Mouse (Mus musculus) intestine, postnatal 0 days (tissue): ENCODE measurements around the gene Ralgps1. TPM values are rescaled to one million over a fixed set of nuclear protein-coding genes. Genes with fewer than 3 reads are reported as not detected.

Experiments
- ATAC-seq: fragments of 200-750 bp; cut with Nextera tagmentation; 2 replicates; pipeline ENCODE4 v1.8.0; 2017; ENCODE audit warnings: mild to moderate bottlenecking, moderate TSS enrichment, moderate library complexity
- H3K27ac ChIP-seq: fragments of 300-500 bp; sonication (generic); 2 replicates; pipeline ENCODE4 v1.5.1; 2014; ENCODE audit warnings: mild to moderate bottlenecking, low read depth, low read length, moderate library complexity
- H3K27me3 ChIP-seq: fragments of 300-500 bp; sonication (generic); replicated peaks from 2 replicates; pipeline ENCODE4 v1.6.1; 2014; ENCODE audit warnings: low read length, mixed read lengths; ENCODE audit not compliant: control insufficient read depth, insufficient read depth
- H3K36me3 ChIP-seq: fragments of 300-500 bp; sonication (generic); 2 replicates; pipeline ENCODE4 v1.6.1; 2014; ENCODE audit warnings: mild to moderate bottlenecking, moderate library complexity; ENCODE audit not compliant: control insufficient read depth, insufficient read depth
- H3K4me1 ChIP-seq: fragments of 300-500 bp; sonication (generic); replicated peaks from 2 replicates; pipeline ENCODE4 v1.6.1; 2014; ENCODE audit warnings: antibody characterized with exemption, low read length, mixed read lengths; ENCODE audit not compliant: control insufficient read depth, insufficient read depth
- H3K4me2 ChIP-seq: fragments of 300-500 bp; sonication (generic); replicated peaks from 2 replicates; pipeline ENCODE4 v1.6.1; 2014; ENCODE audit warnings: low read depth, mild to moderate bottlenecking, moderate library complexity
- H3K4me3 ChIP-seq: fragments of 300-500 bp; sonication (generic); 2 replicates; pipeline ENCODE4 v1.5.1; 2014; ENCODE audit warnings: low read depth, low read length
- H3K9ac ChIP-seq: fragments of 300-500 bp; sonication (generic); 2 replicates; pipeline ENCODE4 v1.6.1; 2014; ENCODE audit warnings: mild to moderate bottlenecking, low read depth, low read length
- H3K9me3 ChIP-seq: fragments of 300-500 bp; sonication (generic); 2 replicates; pipeline ENCODE4 v1.6.1; 2016; ENCODE audit warnings: mixed run types; ENCODE audit not compliant: control insufficient read depth
- CTCF ChIP-seq: sonication (generic); IDR thresholded peaks from 2 replicates; pipeline ENCODE4 v1.5.1; 2016; ENCODE audit warnings: low read depth, mild to moderate bottlenecking, control low read depth, antibody characterized with exemption, moderate library complexity
- WGBS: fragments of 180-500 bp; shearing (Covaris S2); extraction: QIAGEN DNeasy Blood & Tissue Kit; methylation state at CpG from one replicate; pipeline ENCODE4 v1.1.7; 2014; 5-methylcytosine and 5-hydroxymethylcytosine counted together
- polyA plus RNA-seq: library from polyadenylated mRNA; unstranded; fragments of >200 nt; fragmentation: Nextera tagmentation; extraction: Ambion mirVana; gene quantifications from 2 replicates; pipeline ENCODE4 v1.2.1, GENCODE M21; 2015

Ralgps1 gene
- polyA plus RNA-seq, 1 experiment from 2014 or later = 4.0 TPM

DNA sequence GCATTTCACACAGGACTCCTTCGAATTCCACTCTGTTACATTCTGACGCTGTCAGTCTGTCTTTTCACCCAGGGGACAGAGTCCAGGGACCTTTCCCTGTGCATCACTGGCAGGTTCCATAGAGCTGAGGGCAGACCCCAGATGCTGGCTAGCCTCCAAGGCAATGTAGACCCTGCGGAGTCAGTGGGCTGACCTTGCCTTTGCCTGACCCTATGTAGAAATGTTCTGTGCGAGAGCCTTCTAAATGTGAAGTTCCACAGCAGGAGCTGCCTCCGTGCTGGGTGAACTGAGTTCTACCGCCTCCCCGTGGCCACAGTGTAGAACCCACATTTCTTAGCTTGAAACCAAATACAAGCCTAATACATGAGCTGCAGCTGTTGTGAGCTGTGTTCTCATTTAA, 30.9 kb upstream of the Ralgps1 start:
- H3K9me3 ChIP-seq = no peaks in the 10 kb centered on the region
- no peak overlapping the region for H3K9ac ChIP-seq
- peak; percentile 29; the same call in 1 of the 2 replicates for ATAC-seq
- H3K36me3 ChIP-seq = peaks cover 3% of the 10 kb centered on the region; the same call in 1 of the 2 replicates
- no peaks in the 10 kb centered on the region for H3K27me3 ChIP-seq
- peak; percentile 88 for TF ChIP-seq CTCF
- no peak overlapping the region for H3K4me2 ChIP-seq
- H3K27ac ChIP-seq = no peak overlapping the region
- no peak overlapping the region for H3K4me3 ChIP-seq
- H3K4me1 ChIP-seq = no peaks in the 10 kb centered on the region
- WGBS = 46% methylated on average over 7 of the region's 7 CpGs

- no peak for ATAC-seq
- Histone ChIP-seq H3K27ac (no peak overlapping the region), H3K9me3 (no peaks in the 10 kb centered on the region), H3K4me1 (no peaks in the 10 kb centered on the region), H3K9ac (no peak overlapping the region), H3K36me3 (peaks cover 3% of the 10 kb centered on the region; the same call in 1 of the 2 replicates), H3K4me3 (no peak overlapping the region), H3K4me2 (no peak overlapping the region), H3K27me3 (no peaks in the 10 kb centered on the region)
- 33% methylated on average over 3 of the region's 3 CpGs for WGBS
- TF ChIP-seq CTCF = peak; percentile 77
These were observed 29.9 kb upstream of the Ralgps1 start for GRCm38 (mm10) chr2:33401217-33401616.

DNA sequence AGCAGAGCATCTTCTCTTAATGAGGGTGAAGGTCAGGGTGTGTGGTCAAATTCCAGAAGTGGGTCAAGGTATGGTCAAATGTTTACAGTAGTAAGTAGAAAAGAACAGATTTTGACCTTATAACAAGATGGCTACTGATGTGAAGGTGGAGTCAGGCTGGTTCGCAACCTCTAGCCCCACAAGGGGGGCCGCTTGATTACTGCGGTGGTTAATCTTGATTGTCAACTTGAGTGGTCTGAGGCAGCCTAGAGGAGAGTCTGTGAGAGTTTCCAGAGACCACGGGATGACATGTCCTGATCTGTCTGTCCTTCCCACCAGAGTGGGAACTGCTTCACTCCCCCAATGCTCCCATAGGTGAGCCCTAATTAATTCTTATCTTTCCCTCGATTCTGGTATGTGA, 29.3 kb upstream of the Ralgps1 start:
- TF ChIP-seq CTCF = no peak
- no peak overlapping the region for H3K4me2 ChIP-seq
- WGBS = 70% methylated on average over 5 of the region's 5 CpGs

GRCm38 (mm10) chr2:33399091-33399490, 27.8 kb upstream of the Ralgps1 start:
- Histone ChIP-seq H3K9ac (no peak overlapping the region), H3K27me3 (peaks cover 6% of the 10 kb centered on the region; the same call in 1 of the 2 replicates), H3K36me3 (no peaks in the 10 kb centered on the region), H3K9me3 (no peaks in the 10 kb centered on the region), H3K27ac (no peak overlapping the region), H3K4me1 (no peaks in the 10 kb centered on the region), H3K4me2 (no peak overlapping the region), H3K4me3 (no peak overlapping the region)
- WGBS = 75% methylated on average over 7 of the region's 7 CpGs
- ATAC-seq = no peak
- TF ChIP-seq CTCF = no peak

More for the DNA sequence above, 29.3 kb upstream of the Ralgps1 start:
- H3K27me3 ChIP-seq = no peaks in the 10 kb centered on the region
- no peaks in the 10 kb centered on the region for H3K4me1 ChIP-seq
- no peak overlapping the region for H3K27ac ChIP-seq
- no peaks in the 10 kb centered on the region for H3K9me3 ChIP-seq
- H3K9ac ChIP-seq = no peak overlapping the region
- H3K4me3 ChIP-seq = no peak overlapping the region
- H3K36me3 ChIP-seq = no peaks in the 10 kb centered on the region; the same call in 1 of the 2 replicates
- no peak for ATAC-seq

DNA sequence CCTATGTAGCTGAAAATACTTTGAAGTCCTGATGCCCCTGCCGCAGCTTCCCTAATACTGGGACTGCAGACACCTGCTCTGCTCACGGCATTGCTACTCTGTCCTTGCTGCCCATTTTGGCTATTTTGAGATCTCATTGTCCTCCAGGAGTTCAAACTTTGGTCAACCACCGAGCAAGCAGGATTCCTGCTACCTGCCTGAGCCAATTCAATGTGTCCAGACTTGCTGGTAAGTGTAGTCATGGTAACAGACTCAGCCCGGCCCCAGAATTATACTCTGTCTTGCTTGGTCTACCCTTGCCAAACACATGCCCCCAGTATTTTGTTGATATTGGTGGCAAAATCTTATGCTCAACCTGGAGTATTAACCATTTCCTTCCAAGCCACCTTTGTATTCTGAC, 25.8 kb upstream of the Ralgps1 start:
- no peak overlapping the region for H3K4me2 ChIP-seq
- TF ChIP-seq CTCF = no peak
- 74% methylated on average over 4 of the region's 4 CpGs for WGBS
- no peaks in the 10 kb centered on the region for H3K9me3 ChIP-seq
- no peaks in the 10 kb centered on the region for H3K36me3 ChIP-seq
- no peak overlapping the region for H3K4me3 ChIP-seq
- no peak for ATAC-seq
- H3K27ac ChIP-seq = no peak overlapping the region
- peaks cover 14% of the 10 kb centered on the region; the same call in 1 of the 2 replicates for H3K27me3 ChIP-seq
- no peaks in the 10 kb centered on the region for H3K4me1 ChIP-seq
- H3K9ac ChIP-seq = no peak overlapping the region

DNA sequence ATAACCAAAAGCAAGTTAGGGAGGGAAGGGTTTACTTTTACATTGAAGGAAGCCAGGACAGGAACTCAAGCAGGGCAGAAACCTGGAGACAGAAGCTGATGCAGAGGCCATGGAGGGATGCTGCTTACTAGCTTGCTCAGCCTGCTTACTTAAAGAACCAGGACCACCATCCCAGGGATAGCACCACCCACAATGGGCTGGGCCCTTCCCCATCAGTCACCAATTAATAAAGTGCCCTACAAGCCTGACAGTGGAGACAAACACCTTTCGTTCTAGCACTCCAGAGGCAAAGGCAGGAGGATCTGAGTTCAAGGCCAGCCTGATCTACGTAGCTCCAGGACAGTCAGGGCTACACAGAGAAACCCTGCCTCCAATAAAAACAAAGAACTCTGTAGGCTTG, 23.8 kb upstream of the Ralgps1 start:
- no peak overlapping the region for H3K4me2 ChIP-seq
- H3K27ac ChIP-seq = no peak overlapping the region
- H3K36me3 ChIP-seq = no peaks in the 10 kb centered on the region
- no peak overlapping the region for H3K4me3 ChIP-seq
- H3K9me3 ChIP-seq = no peaks in the 10 kb centered on the region
- no peak for TF ChIP-seq CTCF
- ATAC-seq = no peak
- H3K27me3 ChIP-seq = peaks cover 16% of the 10 kb centered on the region; the same call in 1 of the 2 replicates
- no peak overlapping the region for H3K9ac ChIP-seq
- WGBS = 83% methylated on average over 2 of the region's 2 CpGs
- no peaks in the 10 kb centered on the region for H3K4me1 ChIP-seq
